Mouse (Mus musculus) left cerebral cortex, postnatal 14 days (tissue): ENCODE results near the gene Ulk4. TPM values are rescaled to one million over a fixed set of nuclear protein-coding genes. Genes with fewer than 3 reads are reported as not detected.

Experiments used
- DNase-seq, 2 experiments: peaks; one replicate each; pipeline ENCODE4 v3.0.0; 2021 to 2022; ENCODE audit warnings: low spot score in 2 of 2, mixed read lengths in 1 of 2
- intact Hi-C: fragments of 180-260 bp; cut with DNase I; formaldehyde crosslinking; loops from one replicate; pipeline ENCODE4 v1.15.1; 2025
- total RNA-seq, 2 experiments: library from RNA; stranded (reverse); gene quantifications; 2 replicates each; pipeline ENCODE4 v1.2.3; 2021

Ulk4 gene
- total RNA-seq, 2 experiments from 2014 or later = 8.8 to 8.9 TPM

DNA sequence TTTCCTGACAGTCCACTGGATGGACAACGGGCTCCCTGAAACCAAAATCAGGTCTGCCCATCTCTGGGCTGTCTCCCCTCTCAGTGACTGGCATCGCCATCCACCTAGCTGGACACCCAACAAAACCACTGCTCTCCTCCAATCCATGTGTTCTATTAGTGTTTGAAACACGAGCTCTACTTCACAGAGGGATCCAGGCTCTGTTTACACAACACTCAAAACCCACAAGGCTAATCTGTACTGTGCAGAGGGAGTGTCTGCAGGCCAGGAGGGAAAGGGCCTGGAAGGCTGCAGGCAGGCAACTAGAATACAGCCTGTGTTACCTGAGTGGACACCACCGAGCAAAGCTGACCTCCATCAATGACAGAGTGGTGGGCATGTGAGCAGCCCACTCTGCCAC, 5.4 kb downstream of the Ulk4 start:
- intact Hi-C loops = loop anchor here (10.0 kb wide), 1 partner anchor 333 kb away; no protein-coding TSS in a partner anchor
- DNase-seq = no peak

DNA sequence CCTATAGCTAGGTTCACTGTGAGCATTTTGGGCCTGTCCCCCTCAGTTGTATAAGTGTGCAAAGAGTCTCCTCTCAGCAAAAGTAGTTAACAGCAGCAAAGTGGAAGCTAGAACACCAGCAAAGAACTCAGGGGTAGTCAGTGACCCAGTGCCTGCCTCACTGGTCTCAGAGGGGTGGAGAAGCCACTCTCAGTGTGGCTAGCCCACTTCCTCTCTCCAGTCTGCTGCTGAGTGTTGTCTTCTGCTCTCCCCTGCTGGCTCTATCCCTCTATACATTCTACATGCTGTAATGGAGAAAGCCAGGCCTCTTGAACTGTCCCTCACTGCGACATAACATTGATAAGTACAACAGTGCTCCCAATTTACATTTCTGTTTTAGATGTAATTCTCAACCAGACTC, 5.8 kb downstream of the Ulk4 start:
- intact Hi-C loops = loop anchor here (10.0 kb wide), 1 partner anchor 334 kb away; no protein-coding TSS in a partner anchor
- no peak for DNase-seq

DNA sequence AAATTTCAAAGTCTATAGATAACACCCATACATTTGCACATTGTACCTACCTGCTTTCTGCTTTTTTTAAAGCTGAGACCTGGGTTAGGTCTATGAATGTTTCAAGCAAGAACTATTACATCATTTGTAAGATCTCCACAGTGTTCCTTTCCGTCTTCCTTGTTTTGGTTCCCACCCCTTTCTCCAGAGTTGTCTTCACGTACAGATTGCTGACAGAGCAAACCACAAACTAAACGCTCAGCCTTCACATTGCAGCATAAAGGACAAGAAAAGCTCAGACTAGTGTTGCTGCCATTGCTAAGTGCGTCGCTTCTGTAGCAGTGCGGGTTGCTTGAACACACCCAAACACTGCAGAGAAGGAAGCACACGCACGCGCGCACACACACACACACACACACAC, 11.7 kb downstream of the Ulk4 start:
- DNase-seq = no peak
- intact Hi-C loops = no loop called here

- intact Hi-C loops = no loop called here
- DNase-seq = peak in 1 of 2 experiments; percentile 1
These were observed 19.9 kb downstream of the Ulk4 start for GRCm38 (mm10) chr9:121257106-121257505.

- intact Hi-C loops = no loop called here
- DNase-seq = peak; percentile 1
These were observed 22.2 kb downstream of the Ulk4 start for GRCm38 (mm10) chr9:121254761-121255160.

DNA sequence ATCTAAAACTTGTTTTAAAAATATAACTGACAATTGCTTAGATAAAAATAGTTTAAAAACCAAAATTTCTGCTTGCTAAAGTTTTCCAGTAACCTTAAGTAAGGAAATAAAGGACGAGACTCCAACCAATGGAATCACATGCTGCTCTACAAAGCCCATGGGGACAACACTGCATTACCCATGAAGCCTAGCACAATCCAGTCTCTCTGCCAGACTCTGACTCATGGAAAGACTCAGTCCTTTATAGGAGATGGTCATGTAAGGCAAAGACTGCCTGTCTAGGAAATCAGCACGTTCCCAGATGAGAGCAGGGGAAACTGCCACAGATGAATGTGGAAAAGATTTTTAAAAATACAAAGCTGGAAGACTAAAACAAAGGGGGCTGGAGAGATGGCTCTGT, 23.0 kb downstream of the Ulk4 start:
- peak; percentile 37 to 81 for DNase-seq
- intact Hi-C loops = no loop called here

GRCm38 (mm10) chr9:121250854-121251253, 26.1 kb downstream of the Ulk4 start:
- intact Hi-C loops = no loop called here
- peak; percentile 1 to 2 for DNase-seq

DNA sequence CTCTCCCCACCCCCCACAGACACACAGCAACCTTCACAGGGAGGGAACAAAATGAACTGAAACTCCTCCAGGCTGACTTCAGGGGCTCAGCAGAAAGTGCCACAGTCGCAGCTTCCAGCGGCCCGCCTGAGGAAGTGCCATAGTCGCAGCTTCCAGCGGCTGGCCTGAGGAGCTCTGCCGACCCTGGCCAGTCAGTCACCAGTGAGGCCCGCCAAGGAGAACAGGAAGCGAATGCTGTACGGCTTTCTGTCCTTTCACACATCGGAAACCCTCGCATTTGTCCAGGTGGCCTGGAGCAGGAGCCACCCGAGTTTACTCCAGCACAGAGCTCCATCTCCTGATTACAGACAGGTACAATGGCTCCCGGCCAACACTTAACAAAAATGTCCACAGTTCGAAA, 27.2 kb downstream of the Ulk4 start:
- intact Hi-C loops = loop anchor here (2.0 to 10.0 kb wide), 3 partner anchors 125 to 355 kb away; no protein-coding TSS in a partner anchor
- peak; percentile 37 to 46 for DNase-seq

- DNase-seq = peak; percentile 84 to 93
- intact Hi-C loops = loop anchor here (2.0 to 10.0 kb wide), 3 partner anchors 127 to 357 kb away; no protein-coding TSS in a partner anchor
These were observed 28.8 kb downstream of the Ulk4 start for GRCm38 (mm10) chr9:121247956-121248775.

GRCm38 (mm10) chr9:121247047-121247446, 29.9 kb downstream of the Ulk4 start:
- intact Hi-C loops = loop anchor here (5.0 to 10.0 kb wide), 2 partner anchors 220 to 358 kb away; no protein-coding TSS in a partner anchor
- DNase-seq = peak in 1 of 2 experiments; percentile 0

DNA sequence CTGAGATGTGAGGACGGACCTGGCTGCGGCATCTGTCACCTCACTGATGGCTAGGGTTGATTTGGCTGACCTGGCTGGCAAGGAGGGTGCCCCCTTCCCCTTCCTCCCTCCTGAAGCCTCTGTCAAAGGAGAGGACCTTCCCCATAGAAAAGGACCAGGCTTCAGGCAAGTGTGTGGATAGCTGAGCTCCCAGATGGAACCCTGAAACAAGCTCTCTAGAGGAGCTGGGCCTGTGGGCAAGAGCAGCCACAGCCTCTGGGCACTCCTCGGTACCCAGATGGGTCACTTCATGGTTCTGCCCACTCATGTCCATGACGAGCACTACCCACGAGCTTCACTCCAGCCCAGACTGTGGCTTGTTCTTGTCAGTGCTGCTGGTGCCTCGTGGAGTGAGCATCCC, 34.7 kb downstream of the Ulk4 start:
- peak in 1 of 2 experiments; percentile 1 for DNase-seq

GRCm38 (mm10) chr9:121241806-121242205, 35.2 kb downstream of the Ulk4 start:
- intact Hi-C loops = loop anchor here (5.0 to 10.0 kb wide), 3 partner anchors 363 to 660 kb away; no protein-coding TSS in a partner anchor
- peak; percentile 2 to 3 for DNase-seq

More for the DNA sequence above, 34.7 kb downstream of the Ulk4 start:
- intact Hi-C loops = loop anchor here (5.0 to 10.0 kb wide), 3 partner anchors 362 to 660 kb away; no protein-coding TSS in a partner anchor

DNA sequence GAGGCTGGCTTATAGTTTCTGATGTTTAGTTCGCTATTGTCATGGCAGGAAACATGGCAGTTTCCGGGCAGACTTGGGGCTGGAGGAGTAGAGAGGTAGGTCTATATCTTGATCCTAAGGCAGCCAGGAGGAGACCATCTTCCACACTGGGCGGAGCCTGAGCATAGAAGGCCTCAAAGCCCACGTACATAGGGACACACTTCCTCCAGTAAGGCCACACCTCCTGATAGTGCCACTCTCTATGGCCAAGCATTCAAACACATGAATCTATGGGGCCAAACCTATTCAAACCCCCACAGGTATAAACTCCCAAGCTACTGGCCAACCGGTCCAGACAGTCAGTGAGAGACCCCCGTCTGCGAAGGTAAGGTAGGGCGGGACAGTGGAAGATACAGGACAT, 35.6 kb downstream of the Ulk4 start:
- intact Hi-C loops = loop anchor here (5.0 to 10.0 kb wide), 3 partner anchors 363 to 659 kb away; no protein-coding TSS in a partner anchor
- DNase-seq = peak in 1 of 2 experiments; percentile 1

DNA sequence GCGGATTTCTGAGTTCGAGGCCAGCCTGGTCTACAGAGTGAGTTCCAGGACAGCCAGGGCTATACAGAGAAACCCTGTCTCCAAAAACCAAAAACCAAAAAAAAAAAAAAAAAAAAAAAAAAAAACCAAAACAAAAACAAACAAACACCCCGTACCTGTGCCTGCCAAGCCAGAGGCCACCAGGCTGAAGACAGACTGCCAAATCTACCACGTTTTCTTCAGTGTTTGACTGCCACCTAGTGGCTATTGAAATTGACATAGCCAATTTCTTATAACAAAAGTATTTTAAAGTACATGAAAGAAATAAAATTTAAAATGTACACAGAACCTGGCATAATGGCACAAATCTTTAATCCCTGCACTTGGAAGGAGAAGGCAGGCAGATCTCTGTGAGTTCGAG, 36.8 kb downstream of the Ulk4 start:
- intact Hi-C loops = loop anchor here (5.0 to 10.0 kb wide), 3 partner anchors 365 to 658 kb away; no protein-coding TSS in a partner anchor
- DNase-seq = peak; percentile 78 to 81

DNA sequence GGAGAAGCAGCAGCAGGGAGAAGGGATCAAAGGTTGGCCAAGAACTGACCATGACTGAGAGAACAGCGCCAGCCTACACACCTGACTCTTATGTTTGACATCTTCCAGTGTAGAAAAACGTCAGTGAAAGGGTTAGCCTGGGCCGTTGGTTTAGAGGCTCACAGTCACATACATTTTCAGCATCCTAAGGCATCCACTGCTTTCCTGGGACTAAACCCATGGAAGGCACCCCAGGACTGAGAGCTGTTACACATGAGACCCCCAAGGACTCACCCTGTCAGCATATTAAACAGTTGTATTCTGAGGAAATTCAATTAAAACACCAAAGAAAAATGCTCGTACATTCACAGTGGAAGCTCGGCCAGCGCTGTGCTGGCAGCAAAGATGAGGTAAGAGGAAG, 37.4 kb downstream of the Ulk4 start:
- DNase-seq = peak; percentile 0 to 1

GRCm38 (mm10) chr9:121218636-121219035, 58.4 kb downstream of the Ulk4 start:
- DNase-seq = peak in 1 of 2 experiments; percentile 3
- intact Hi-C loops = loop anchor here (5.0 kb wide), 1 partner anchor 616 kb away; no protein-coding TSS in a partner anchor

More for the DNA sequence above, 37.4 kb downstream of the Ulk4 start:
- intact Hi-C loops = no loop called here

DNA sequence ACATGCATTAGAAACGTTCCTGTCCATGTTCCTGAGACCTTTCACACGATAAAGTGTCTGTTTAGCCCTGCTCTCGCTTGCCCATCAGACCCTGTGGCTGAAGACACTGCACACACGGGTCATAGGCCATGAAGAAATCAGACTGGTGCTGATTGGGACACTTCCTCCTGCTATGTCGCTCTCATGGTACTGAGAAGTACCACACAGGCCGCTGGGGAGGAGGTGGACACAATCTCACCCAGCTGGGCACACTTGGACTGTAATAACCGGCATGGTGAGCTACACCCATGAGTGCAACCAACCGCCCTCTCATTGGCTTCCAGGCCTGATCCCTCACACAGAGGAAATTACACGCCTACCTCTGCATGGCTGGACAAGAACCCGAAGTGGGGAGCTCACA, 58.8 kb downstream of the Ulk4 start:
- intact Hi-C loops = loop anchor here (5.0 kb wide), 1 partner anchor 616 kb away; no protein-coding TSS in a partner anchor
- DNase-seq = no peak

DNA sequence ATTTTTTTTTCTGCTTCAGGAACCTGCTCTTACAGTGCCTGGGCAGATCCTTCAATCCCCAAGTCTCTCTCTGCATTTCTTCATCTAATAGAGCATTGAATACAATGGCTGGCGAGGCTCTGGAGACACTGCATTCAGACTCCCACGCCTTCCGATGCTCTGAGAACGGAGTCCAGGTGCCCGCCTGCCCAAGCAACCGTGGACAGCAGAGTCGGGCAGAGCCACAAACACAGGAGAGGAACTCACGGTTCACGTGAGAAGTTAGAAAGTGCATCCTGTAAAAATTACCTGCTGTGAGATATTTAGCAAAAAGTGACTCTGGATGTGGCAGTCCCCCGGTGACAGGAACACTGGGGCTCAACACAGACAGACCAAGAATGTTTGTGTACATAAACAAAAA, 59.3 kb downstream of the Ulk4 start:
- DNase-seq = peak in 1 of 2 experiments; percentile 1
- intact Hi-C loops = loop anchor here (5.0 kb wide), 1 partner anchor 615 kb away; no protein-coding TSS in a partner anchor

DNA sequence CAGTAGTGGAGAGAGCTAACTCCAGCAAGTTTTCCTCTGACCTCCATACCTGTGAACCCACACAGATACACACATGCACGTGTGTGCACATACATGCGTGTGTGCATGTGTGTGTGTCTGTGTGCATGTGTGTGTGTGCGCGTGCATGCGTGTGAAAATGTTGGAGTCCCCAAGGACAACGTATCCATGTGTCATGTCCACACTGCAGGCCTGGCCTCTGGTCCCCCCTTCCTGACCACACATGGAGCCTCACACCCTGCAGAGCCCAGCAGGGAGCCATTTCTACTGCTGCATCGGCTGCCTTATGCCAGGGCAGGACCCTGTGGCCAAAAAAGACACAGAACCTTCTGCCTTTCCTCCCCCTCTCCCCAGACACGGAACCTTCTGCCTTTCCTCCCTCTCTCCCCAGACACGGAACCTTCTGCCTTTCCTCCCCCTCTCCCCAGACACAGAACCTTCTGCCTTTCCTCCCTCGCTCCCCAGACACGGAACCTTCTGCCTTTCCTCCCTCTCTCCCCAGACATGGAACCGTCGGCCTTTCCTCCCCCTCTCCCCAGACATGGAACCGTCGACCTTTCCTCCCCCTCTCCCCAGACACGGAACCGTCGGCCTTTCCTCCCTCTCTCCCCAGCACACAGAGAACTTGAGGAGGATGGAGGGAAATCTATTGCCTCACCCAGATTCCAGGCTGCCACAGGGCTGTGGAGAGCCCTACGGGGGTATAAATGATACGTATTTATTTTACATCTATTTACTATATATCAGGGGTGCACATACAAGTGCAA, 60.3 kb downstream of the Ulk4 start:
- peak in 1 of 2 experiments; percentile 2 for DNase-seq
- intact Hi-C loops = loop anchor here (5.0 kb wide), 1 partner anchor 614 kb away; no protein-coding TSS in a partner anchor
